Mouse (Mus musculus) layer of hippocampus, adult 18-20 months (tissue): ENCODE results near the gene Mut. TPM values are rescaled to one million over a fixed set of nuclear protein-coding genes. Genes with fewer than 3 reads are reported as not detected.
A peak's percentile ranks its signal among the peaks of the same experiment; 100 is the strongest.

Source experiments
- DNase-seq, 2 experiments: peaks; one replicate each; pipeline ENCODE4 v3.0.0; 2022; ENCODE audit warnings: low spot score in 2 of 2
- long read RNA-seq: library from polyadenylated mRNA; stranded (forward); transcript quantifications from one replicate; pipeline ENCODE4 v2.0.0, GENCODE M21; 2021
- total RNA-seq, 2 experiments: library from RNA; stranded (reverse); gene quantifications; 2 replicates each; pipeline ENCODE4 v1.2.3; 2021

Gene Mut
- 10 to 100 TPM; 46.8 to 56.4 TPM for total RNA-seq
- long read RNA-seq, transcript Mut-201 (13 exons, 3,674 nt) = major isoform, 54 of 64 reads
- long read RNA-seq, partial matches to known transcripts = 6 of 64 reads
- long read RNA-seq, other reads (novel, unspliced or antisense) = 4 of 64 reads

GRCm38 (mm10) chr17:40934420-40935231, at the start of gene Mut, which contains the start of gene Cenpq:
Mut (plus strand) TSS chr17:40934685.
Cenpq (minus strand) TSS chr17:40935047.
- DNase-seq = peak; percentile 99 to 100

GRCm38 (mm10) chr17:40885155-40885554, 49.3 kb upstream of the Mut start:
- DNase-seq = no peak

GRCm38 (mm10) chr17:40887849-40888536, 46.5 kb upstream of the Mut start:
- DNase-seq = no peak

GRCm38 (mm10) chr17:40896863-40897262, 37.6 kb upstream of the Mut start:
- DNase-seq = peak in 1 of 2 experiments; percentile 18

GRCm38 (mm10) chr17:40899783-40900363, 34.6 kb upstream of the Mut start:
- DNase-seq = no peak

- no peak for DNase-seq
Measured at GRCm38 (mm10) chr17:40903345-40903744, 31.1 kb upstream of the Mut start.

- no peak for DNase-seq
Measured at GRCm38 (mm10) chr17:40904056-40904597, 30.4 kb upstream of the Mut start.

- DNase-seq = no peak
Measured at GRCm38 (mm10) chr17:40904721-40905154, 29.7 kb upstream of the Mut start.

- DNase-seq = no peak
Measured at GRCm38 (mm10) chr17:40914250-40914649, 20.2 kb upstream of the Mut start, which contains the start of gene Glyatl3. Glyatl3 (minus strand) TSS chr17:40914350.

- DNase-seq = no peak
Measured at GRCm38 (mm10) chr17:40915499-40915898, 19.0 kb upstream of the Mut start.

- peak in 1 of 2 experiments; percentile 3 for DNase-seq
Measured at GRCm38 (mm10) chr17:40933985-40934384, 500 bp upstream of the Mut start.

- DNase-seq = no peak
Measured at GRCm38 (mm10) chr17:40948518-40948917, 14.0 kb downstream of the Mut start.

GRCm38 (mm10) chr17:40977914-40978313, 43.4 kb downstream of the Mut start:
- peak in 1 of 2 experiments; percentile 29 for DNase-seq

- no peak for DNase-seq
Measured at GRCm38 (mm10) chr17:40992102-40992501, 57.6 kb downstream of the Mut start.

Other genes starting within 250 kb of the Mut start
- not detected for gene Esp1, start 207.6 kb upstream of the Mut start, total RNA-seq
- gene Crisp2, start 127.7 kb upstream of the Mut start, total RNA-seq = not detected
- gene Rhag, start 123.6 kb upstream of the Mut start, total RNA-seq = not detected
- not detected for gene 9130008F23Rik, start 54.1 kb upstream of the Mut start, total RNA-seq
- not detected for gene Glyatl3, start 20.3 kb upstream of the Mut start, total RNA-seq
- gene Cenpq, start 362 bp downstream of the Mut start, total RNA-seq = 1 to 10 TPM; 2.9 to 3.3 TPM